Comparison of ENCODE assay signal across 8 mouse cellular contexts in the genomic region with DNA sequence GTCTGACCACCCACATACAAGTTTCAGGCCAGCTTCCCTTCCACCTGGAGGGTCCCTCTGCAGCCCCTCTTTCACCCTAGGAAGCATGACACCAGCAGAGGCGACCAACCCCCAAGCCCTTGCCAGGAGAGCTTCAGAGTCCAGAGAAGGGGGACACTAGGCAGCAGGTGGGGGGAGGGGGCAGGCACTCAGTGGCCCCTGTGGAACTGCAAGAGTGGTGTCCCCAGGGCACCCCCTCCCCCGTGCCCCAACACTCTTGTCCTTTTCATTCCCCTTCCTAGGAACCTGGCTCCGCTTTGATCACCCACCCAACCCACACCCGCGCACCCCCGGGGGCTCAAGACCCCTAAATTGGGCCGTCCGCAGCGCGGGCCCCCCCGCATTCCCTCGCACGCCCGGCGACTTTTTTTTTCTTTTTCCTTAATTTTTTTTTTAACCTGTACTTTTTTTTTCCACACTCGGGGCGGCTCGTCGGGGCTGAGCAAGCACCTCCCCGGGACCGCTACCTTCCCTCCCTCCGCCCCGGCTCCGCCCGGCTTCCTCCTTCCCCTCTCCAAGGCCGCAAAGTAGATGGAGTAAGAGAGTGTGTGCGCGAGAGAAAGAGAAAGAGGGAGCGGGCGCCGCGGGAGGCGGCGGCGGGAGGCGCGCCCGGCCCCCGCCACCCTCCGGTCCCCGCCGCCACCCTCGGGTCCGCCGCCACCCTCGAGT. TPM values are rescaled to one million over a fixed set of nuclear protein-coding genes. Genes with fewer than 3 reads are reported as not detected.
A peak's percentile ranks its signal among the peaks of the same experiment; 100 is the strongest.
DNase-seq lines count a peak whose midpoint lies in the region; ATAC-seq lines count a peak whose summit lies in the region.

No protein-coding gene starts in this region.

- ATAC-seq in embryonic facial prominence, embryonic 14.5 days (ENCODE audit: low read depth), result peak; percentile 76
- ATAC-seq in hindbrain, embryonic 14.5 days (ENCODE audit: low FRiP score), result peak; percentile 64
- ATAC-seq in liver, embryonic 12.5 days, result peak; percentile 60
- peak; percentile 76 for ATAC-seq in midbrain, embryonic 16.5 days

- peaks cover 10% of the 10 kb centered on the region; the same call in 1 of the 2 replicates for H3K27me3 ChIP-seq in embryonic facial prominence, embryonic 14.5 days (replicated peaks; ENCODE audit: control insufficient read depth, insufficient read depth, low read length)
- H3K27me3 ChIP-seq in hindbrain, embryonic 14.5 days (ENCODE audit: control insufficient read depth, insufficient read depth, low read length), result peaks cover 9% of the 10 kb centered on the region; the same call in 1 of the 2 replicates
- H3K27me3 ChIP-seq in liver, embryonic 12.5 days (replicated peaks), result peaks cover 22% of the 10 kb centered on the region
- H3K27me3 ChIP-seq in midbrain, embryonic 16.5 days (ENCODE audit: control insufficient read depth, insufficient read depth, low read depth, low read length), result 0 out of 2 replicates have a peak, but pooled peaks cover 2% of the 10 kb centered on the region

- H3K27ac ChIP-seq in embryonic facial prominence, embryonic 14.5 days (replicated peaks; ENCODE audit: low read depth, low read length), result peak overlapping the region; percentile 81
- H3K27ac ChIP-seq in hindbrain, embryonic 14.5 days, result peak overlapping the region; percentile 85
- H3K27ac ChIP-seq in liver, embryonic 12.5 days, result peak overlapping the region; percentile 68
- H3K27ac ChIP-seq in midbrain, embryonic 16.5 days (ENCODE audit: low read length), result peak overlapping the region; percentile 89

- DNase-seq in kidney, adult 18-20 months, result peak; percentile 9
- no peak for DNase-seq in kidney, postnatal 10 days
- peak; percentile 83 for DNase-seq in adrenal gland, postnatal 14 days
- DNase-seq in embryonic facial prominence, embryonic 14.5 days (ENCODE audit: low spot score), result peak; percentile 45
- DNase-seq in hindbrain, embryonic 14.5 days (ENCODE audit: low spot score), result no peak
- DNase-seq in frontal cortex, postnatal 36 days (ENCODE audit: low spot score in 2 of 2), result no peak

- H3K9ac ChIP-seq in embryonic facial prominence, embryonic 14.5 days (ENCODE audit: low read depth, low read length), result peak overlapping the region; percentile 83
- peak overlapping the region; percentile 82 for H3K9ac ChIP-seq in hindbrain, embryonic 14.5 days
- peak overlapping the region; percentile 75 for H3K9ac ChIP-seq in liver, embryonic 12.5 days
- H3K9ac ChIP-seq in midbrain, embryonic 16.5 days (ENCODE audit: low read depth, low read length), result peak overlapping the region; percentile 90

- peak overlapping the region; percentile 82 for H3K4me3 ChIP-seq in embryonic facial prominence, embryonic 14.5 days (ENCODE audit: low read depth, low read length)
- peak overlapping the region; percentile 85 for H3K4me3 ChIP-seq in hindbrain, embryonic 14.5 days (replicated peaks; ENCODE audit: low read length)
- peak overlapping the region; percentile 75 for H3K4me3 ChIP-seq in liver, embryonic 12.5 days
- peak overlapping the region; percentile 87 for H3K4me3 ChIP-seq in midbrain, embryonic 16.5 days (ENCODE audit: low read depth, low read length)

- H3K9me3 ChIP-seq in embryonic facial prominence, embryonic 14.5 days (ENCODE audit: control insufficient read depth, low read length), result peaks cover 8% of the 10 kb centered on the region
- H3K9me3 ChIP-seq in hindbrain, embryonic 14.5 days (ENCODE audit: control insufficient read depth, low read length), result peaks cover 13% of the 10 kb centered on the region; the same call in 1 of the 2 replicates
- H3K9me3 ChIP-seq in liver, embryonic 12.5 days (replicated peaks), result 0 out of 2 replicates have a peak, but pooled peaks cover 7% of the 10 kb centered on the region
- peaks cover 5% of the 10 kb centered on the region; the same call in 1 of the 2 replicates for H3K9me3 ChIP-seq in midbrain, embryonic 16.5 days (replicated peaks; ENCODE audit: control insufficient read depth, low read length, poor library complexity, severe bottlenecking)

- peak overlapping the region; percentile 70 for H3K4me2 ChIP-seq in embryonic facial prominence, embryonic 14.5 days (ENCODE audit: low read depth, low read length)
- peak overlapping the region; percentile 71 for H3K4me2 ChIP-seq in hindbrain, embryonic 14.5 days (replicated peaks)
- H3K4me2 ChIP-seq in liver, embryonic 12.5 days, result peak overlapping the region; percentile 85
- peak overlapping the region; percentile 92 for H3K4me2 ChIP-seq in midbrain, embryonic 16.5 days (ENCODE audit: low read length)

- WGBS in embryonic facial prominence, embryonic 14.5 days, result 1% methylated on average over 25 of the region's 46 CpGs
- WGBS in hindbrain, embryonic 14.5 days, result 2% methylated on average over 43 of the region's 46 CpGs
- 4% methylated on average over 26 of the region's 46 CpGs for WGBS in liver, embryonic 12.5 days (ENCODE audit: insufficient replicate concordance)
- WGBS in midbrain, embryonic 16.5 days, result 0% methylated on average over 24 of the region's 46 CpGs

- no peaks in the 10 kb centered on the region for H3K36me3 ChIP-seq in embryonic facial prominence, embryonic 14.5 days (ENCODE audit: control insufficient read depth, insufficient read depth, low read length)
- no peaks in the 10 kb centered on the region for H3K36me3 ChIP-seq in hindbrain, embryonic 14.5 days (replicated peaks; ENCODE audit: control insufficient read depth, insufficient read depth)
- peaks cover 4% of the 10 kb centered on the region; the same call in 1 of the 2 replicates for H3K36me3 ChIP-seq in liver, embryonic 12.5 days
- H3K36me3 ChIP-seq in midbrain, embryonic 16.5 days (ENCODE audit: control insufficient read depth, insufficient read depth, low read length), result peaks cover 5% of the 10 kb centered on the region

- H3K4me1 ChIP-seq in embryonic facial prominence, embryonic 14.5 days (ENCODE audit: control insufficient read depth, insufficient read depth, low read length), result peaks cover 7% of the 10 kb centered on the region; the same call in 1 of the 2 replicates
- peaks cover 12% of the 10 kb centered on the region; the same call in 1 of the 2 replicates for H3K4me1 ChIP-seq in hindbrain, embryonic 14.5 days (replicated peaks; ENCODE audit: control insufficient read depth, insufficient read depth, low read length)
- peaks cover 30% of the 10 kb centered on the region for H3K4me1 ChIP-seq in liver, embryonic 12.5 days
- H3K4me1 ChIP-seq in midbrain, embryonic 16.5 days (ENCODE audit: control insufficient read depth, insufficient read depth, low read length), result peaks cover 10% of the 10 kb centered on the region; the same call in 1 of the 2 replicates

RNA-seq across cellular contexts. Expression of gene Cdyl2, which starts 0.7 kb away (rescaled TPM):
- 7.6 and 9.2 TPM in 2 replicates for total RNA-seq in adrenal gland, postnatal 14 days (2021)
- 9.3 and 11.4 TPM in 2 replicates for polyA plus RNA-seq in embryonic facial prominence, embryonic 14.5 days (2014; fragmentation: Nextera tagmentation; extraction: Ambion mirVana)
- 12.7 and 13.7 TPM in 2 replicates for polyA plus RNA-seq in hindbrain, embryonic 14.5 days (2014; fragmentation: Nextera tagmentation; extraction: Ambion mirVana)
- polyA plus RNA-seq in liver, embryonic 12.5 days (2016; fragmentation: Nextera tagmentation; extraction: Ambion mirVana), result 3.6 and 4.1 TPM in 2 replicates
- 9.7 and 13.1 TPM in 2 replicates for polyA plus RNA-seq in midbrain, embryonic 16.5 days (2015; fragmentation: Nextera tagmentation; extraction: Ambion mirVana)

Comparison
In these comparisons a context has a peak if more than half of its experiments do, and no peak if none do; other contexts are left out.
1. DNase-seq: peak in kidney, adult 18-20 months (single experiment), adrenal gland, postnatal 14 days (single experiment) and embryonic facial prominence, embryonic 14.5 days (single experiment); none in kidney, postnatal 10 days (single experiment), hindbrain, embryonic 14.5 days (single experiment) and frontal cortex, postnatal 36 days (0 of 2).
2. Peak in every context shown above with its lines, with median percentiles within 50 percentile points of each other: ATAC-seq, H3K27ac ChIP-seq, H3K4me2 ChIP-seq, H3K4me3 ChIP-seq and H3K9ac ChIP-seq.